Mouse (Mus musculus): ENCODE results near the gene Gm10491. TPM values are rescaled to one million over a fixed set of nuclear protein-coding genes. Genes with fewer than 3 reads are reported as not detected.

Gene Gm10491
- polyA plus RNA-seq, 1 experiment from 2014 or later, result not detected

DNA sequence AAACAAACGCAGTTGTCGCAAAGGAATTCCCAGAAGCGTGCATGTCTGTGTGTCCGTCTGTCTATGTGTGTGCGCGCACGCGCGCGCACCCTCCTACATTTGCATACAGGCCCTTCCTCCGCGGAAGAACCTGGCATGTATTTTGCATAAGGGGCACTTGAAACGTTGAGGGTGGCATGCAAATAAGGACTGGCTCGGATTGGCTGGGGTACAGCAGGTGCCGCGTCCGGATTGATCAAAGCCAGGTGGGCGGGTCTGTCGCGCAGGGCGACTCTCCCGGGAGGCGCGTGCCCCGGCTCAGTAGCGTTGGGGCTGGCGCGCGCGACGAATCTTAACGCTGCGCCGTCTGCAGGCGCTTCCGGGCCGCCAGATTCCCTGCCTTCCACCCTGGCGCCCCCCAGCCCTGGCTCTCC lies 29.6 kb downstream of the Gm10491 start, which contains the start of gene Pim2:
Gene Pim2 (plus strand): TSS at position 256 of the 413 bp plus-strand sequence.
- H3K4me1 ChIP-seq (replicated peaks), result peaks cover 19% of the 10 kb centered on the region
- 27% methylated on average over 37 of the region's 38 CpGs for WGBS
- no peaks in the 10 kb centered on the region for H3K9me3 ChIP-seq
- ATAC-seq (ENCODE audit: low FRiP score), result peak; percentile 92
- peaks cover 19% of the 10 kb centered on the region for H3K36me3 ChIP-seq
- peak within 1 kb of the TSS; percentile 71 for H3K4me2 ChIP-seq
- peak within 1 kb of the TSS; percentile 76 for H3K27ac ChIP-seq
- no peaks in the 10 kb centered on the region for H3K27me3 ChIP-seq
- peak within 1 kb of the TSS; percentile 72 for H3K9ac ChIP-seq
- H3K4me3 ChIP-seq, result peak within 1 kb of the TSS; percentile 50

- H3K9me3 ChIP-seq, result no peaks in the 10 kb centered on the region
- H3K27me3 ChIP-seq, result no peaks in the 10 kb centered on the region
- H3K9ac ChIP-seq, result no peak overlapping the region
- H3K4me3 ChIP-seq, result no peak overlapping the region
- 42% methylated on average over 3 of the region's 3 CpGs for WGBS
- peaks cover 31% of the 10 kb centered on the region for H3K36me3 ChIP-seq
- no peak for ATAC-seq (ENCODE audit: low FRiP score)
- H3K27ac ChIP-seq, result no peak overlapping the region
- H3K4me1 ChIP-seq (replicated peaks), result no peaks in the 10 kb centered on the region
- H3K4me2 ChIP-seq, result no peak overlapping the region
Measured at GRCm38 (mm10) chrX:7869826-7870225, 37.8 kb downstream of the Gm10491 start.

- 41% methylated on average over 2 of the region's 2 CpGs for WGBS
- Histone ChIP-seq H3K9ac (no peak overlapping the region), H3K9me3 (no peaks in the 10 kb centered on the region), H3K27me3 (no peaks in the 10 kb centered on the region), H3K27ac (no peak overlapping the region), H3K36me3 (peaks cover 21% of the 10 kb centered on the region), H3K4me1 (replicated peaks) (no peaks in the 10 kb centered on the region), H3K4me3 (no peak overlapping the region), H3K4me2 (no peak overlapping the region)
- ATAC-seq (ENCODE audit: low FRiP score), result no peak
Measured at GRCm38 (mm10) chrX:7868506-7868905, 39.1 kb downstream of the Gm10491 start.

- no peak overlapping the region for H3K4me3 ChIP-seq
- no peaks in the 10 kb centered on the region for H3K27me3 ChIP-seq
- H3K4me2 ChIP-seq, result no peak overlapping the region
- H3K9me3 ChIP-seq, result no peaks in the 10 kb centered on the region
- no peak overlapping the region for H3K9ac ChIP-seq
- 100% methylated on average over 1 of the region's 1 CpGs for WGBS
- H3K4me1 ChIP-seq (replicated peaks), result no peaks in the 10 kb centered on the region
- no peak overlapping the region for H3K27ac ChIP-seq
- no peak for ATAC-seq (ENCODE audit: low FRiP score)
- H3K36me3 ChIP-seq, result peaks cover 8% of the 10 kb centered on the region
Measured at GRCm38 (mm10) chrX:7867141-7867540, 40.5 kb downstream of the Gm10491 start.

- peaks cover 7% of the 10 kb centered on the region for H3K36me3 ChIP-seq
- 70% methylated on average over 2 of the region's 2 CpGs for WGBS
Measured at GRCm38 (mm10) chrX:7865786-7866185, 41.8 kb downstream of the Gm10491 start.

DNA sequence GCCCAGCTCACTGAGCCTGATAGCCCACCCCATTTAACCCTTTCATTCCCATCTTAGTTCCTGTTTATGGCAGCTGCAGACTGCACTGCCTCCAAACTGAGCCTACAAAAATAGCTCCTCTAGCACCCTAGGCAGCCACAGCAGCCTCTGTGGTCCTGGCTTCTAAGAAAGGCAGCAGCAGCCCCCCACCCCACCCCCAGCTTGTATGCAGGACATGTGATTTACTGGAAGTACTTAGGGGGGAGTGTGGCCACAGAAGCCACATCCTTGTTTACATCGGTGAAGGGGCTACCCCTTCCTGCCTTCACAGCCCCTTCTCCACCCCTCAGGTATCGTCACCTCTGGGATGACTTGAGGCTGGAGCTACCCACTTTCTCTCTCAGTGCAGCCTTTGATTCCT lies 42.3 kb downstream of the Gm10491 start:
- H3K9me3 ChIP-seq, result no peaks in the 10 kb centered on the region
- no peak for ATAC-seq (ENCODE audit: low FRiP score)
- H3K4me1 ChIP-seq (replicated peaks), result no peaks in the 10 kb centered on the region
- no peaks in the 10 kb centered on the region for H3K27me3 ChIP-seq
- no peak overlapping the region for H3K27ac ChIP-seq
- H3K4me2 ChIP-seq, result no peak overlapping the region
- 66% methylated on average over 2 of the region's 2 CpGs for WGBS
- peaks cover 7% of the 10 kb centered on the region for H3K36me3 ChIP-seq
- H3K4me3 ChIP-seq, result no peak overlapping the region
- no peak overlapping the region for H3K9ac ChIP-seq

More at GRCm38 (mm10) chrX:7865786-7866185, 41.8 kb downstream of the Gm10491 start:
- Histone ChIP-seq H3K27ac (no peak overlapping the region), H3K4me3 (no peak overlapping the region), H3K9me3 (no peaks in the 10 kb centered on the region), H3K4me1 (replicated peaks) (no peaks in the 10 kb centered on the region), H3K9ac (no peak overlapping the region), H3K4me2 (no peak overlapping the region), H3K27me3 (no peaks in the 10 kb centered on the region)
- ATAC-seq (ENCODE audit: low FRiP score), result no peak

DNA sequence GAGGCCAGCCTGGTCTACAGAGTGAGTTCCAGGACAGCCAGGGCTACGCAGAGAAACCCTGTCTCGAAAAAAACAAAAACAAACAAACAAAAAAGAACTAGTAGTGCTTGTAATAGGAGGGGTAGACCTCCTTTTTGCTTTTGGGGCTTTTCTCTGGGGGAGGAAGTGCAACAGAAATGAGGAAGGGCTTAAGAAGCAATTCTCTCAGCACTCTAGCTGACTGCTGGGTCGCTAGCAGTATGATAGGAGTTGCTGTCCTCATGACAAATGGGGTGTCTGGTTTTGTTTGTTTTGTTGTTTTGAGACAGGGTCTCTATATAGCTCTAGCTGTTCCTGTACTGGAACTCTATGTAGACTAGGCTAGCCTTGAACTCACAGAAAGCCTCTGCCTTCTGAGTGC lies 43.1 kb downstream of the Gm10491 start:
- H3K4me2 ChIP-seq, result no peak overlapping the region
- WGBS, result 79% methylated on average over 3 of the region's 3 CpGs

DNA sequence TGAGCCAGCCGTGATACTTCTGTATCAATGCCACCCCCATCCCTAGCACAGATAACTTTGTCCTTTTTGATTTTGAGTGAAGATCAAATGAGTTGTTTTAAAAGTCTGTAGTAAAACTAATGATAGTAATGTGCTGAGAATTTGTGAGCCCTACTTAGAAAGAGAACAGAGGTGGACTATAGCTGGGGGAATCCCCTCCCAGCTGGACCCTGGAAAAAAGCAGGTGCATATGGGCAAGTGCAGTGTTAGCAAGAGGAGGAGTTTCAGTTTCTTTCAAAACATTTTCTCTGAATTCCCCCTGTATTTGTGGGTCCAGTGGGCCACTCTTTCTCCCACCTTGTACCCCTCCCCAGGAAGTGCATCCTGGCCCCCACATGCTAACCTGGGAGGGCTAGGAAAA lies 44.5 kb downstream of the Gm10491 start:
- ATAC-seq (ENCODE audit: low FRiP score), result no peak
- Histone ChIP-seq H3K4me2 (no peak overlapping the region), H3K27ac (no peak overlapping the region), H3K36me3 (peaks cover 14% of the 10 kb centered on the region), H3K27me3 (no peaks in the 10 kb centered on the region), H3K9ac (no peak overlapping the region), H3K9me3 (no peaks in the 10 kb centered on the region), H3K4me1 (replicated peaks) (no peaks in the 10 kb centered on the region), H3K4me3 (no peak overlapping the region)
- 74% methylated on average over 1 of the region's 1 CpGs for WGBS

More for the DNA sequence above, 43.1 kb downstream of the Gm10491 start:
- Histone ChIP-seq H3K9ac (no peak overlapping the region), H3K4me3 (no peak overlapping the region), H3K9me3 (no peaks in the 10 kb centered on the region), H3K27me3 (no peaks in the 10 kb centered on the region), H3K4me1 (replicated peaks) (no peaks in the 10 kb centered on the region), H3K27ac (no peak overlapping the region), H3K36me3 (peaks cover 11% of the 10 kb centered on the region)
- no peak for ATAC-seq (ENCODE audit: low FRiP score)

- ATAC-seq (ENCODE audit: low FRiP score), result no peak
- no peak overlapping the region for H3K4me2 ChIP-seq
- 84% methylated on average over 3 of the region's 3 CpGs for WGBS
Measured at GRCm38 (mm10) chrX:7859191-7859753, 48.4 kb downstream of the Gm10491 start.

More at GRCm38 (mm10) chrX:7859191-7859753, 48.4 kb downstream of the Gm10491 start:
- Histone ChIP-seq H3K4me3 (no peak overlapping the region), H3K36me3 (peaks cover 10% of the 10 kb centered on the region), H3K9ac (no peak overlapping the region), H3K27ac (no peak overlapping the region), H3K4me1 (replicated peaks) (no peaks in the 10 kb centered on the region), H3K27me3 (no peaks in the 10 kb centered on the region), H3K9me3 (no peaks in the 10 kb centered on the region)

Other genes with a start within 250 kb of the Gm10491 start
- 23.8 and 25.1 TPM in 2 replicates for gene Plp2, start 236.4 kb downstream of the Gm10491 start, polyA plus RNA-seq (2015; fragmentation: Nextera tagmentation; extraction: Ambion mirVana)
- 0.09 TPM in 1 of 2 replicates, not detected in the other for gene Magix, start 226.6 kb downstream of the Gm10491 start, polyA plus RNA-seq (2015; fragmentation: Nextera tagmentation; extraction: Ambion mirVana)
- 43.0 and 46.3 TPM in 2 replicates for gene Gpkow, start 210.7 kb downstream of the Gm10491 start, polyA plus RNA-seq (2015; fragmentation: Nextera tagmentation; extraction: Ambion mirVana)
- 32.2 and 32.4 TPM in 2 replicates for gene Wdr45, start 193.5 kb downstream of the Gm10491 start, polyA plus RNA-seq (2015; fragmentation: Nextera tagmentation; extraction: Ambion mirVana)
- gene Gm45208, start 185.6 kb downstream of the Gm10491 start, polyA plus RNA-seq (2015; fragmentation: Nextera tagmentation; extraction: Ambion mirVana), result 0.60 TPM in 1 of 2 replicates, not detected in the other
- gene Praf2, start 179.4 kb downstream of the Gm10491 start, polyA plus RNA-seq (2015; fragmentation: Nextera tagmentation; extraction: Ambion mirVana), result 113 TPM in 2 replicates
- 53.9 and 55.5 TPM in 2 replicates for gene Ccdc120, start 156.9 kb downstream of the Gm10491 start, polyA plus RNA-seq (2015; fragmentation: Nextera tagmentation; extraction: Ambion mirVana)
- gene Tfe3, start 145.3 kb downstream of the Gm10491 start, polyA plus RNA-seq (2015; fragmentation: Nextera tagmentation; extraction: Ambion mirVana), result 24.8 and 25.5 TPM in 2 replicates
- gene Gripap1, start 118.1 kb downstream of the Gm10491 start, polyA plus RNA-seq (2015; fragmentation: Nextera tagmentation; extraction: Ambion mirVana), result 73.9 and 77.7 TPM in 2 replicates
- 2.5 and 3.0 TPM in 2 replicates for gene Kcnd1, start 85.5 kb downstream of the Gm10491 start, polyA plus RNA-seq (2015; fragmentation: Nextera tagmentation; extraction: Ambion mirVana)
- gene Otud5, start 66.5 kb downstream of the Gm10491 start, polyA plus RNA-seq (2015; fragmentation: Nextera tagmentation; extraction: Ambion mirVana), result 44.2 and 48.3 TPM in 2 replicates
- 16.0 and 18.7 TPM in 2 replicates for gene Pim2, start 29.6 kb downstream of the Gm10491 start, polyA plus RNA-seq (2015; fragmentation: Nextera tagmentation; extraction: Ambion mirVana)
- gene Slc35a2, start 23.8 kb downstream of the Gm10491 start, polyA plus RNA-seq (2015; fragmentation: Nextera tagmentation; extraction: Ambion mirVana), result 40.9 and 42.3 TPM in 2 replicates
- 214 and 222 TPM in 2 replicates for gene Pqbp1, start 8.6 kb downstream of the Gm10491 start, polyA plus RNA-seq (2015; fragmentation: Nextera tagmentation; extraction: Ambion mirVana)
- gene Timm17b, start 8.5 kb downstream of the Gm10491 start, polyA plus RNA-seq (2015; fragmentation: Nextera tagmentation; extraction: Ambion mirVana), result 159 and 162 TPM in 2 replicates
- not detected in 2 replicates for gene Gm10490, start 1.7 kb upstream of the Gm10491 start, polyA plus RNA-seq (2015; fragmentation: Nextera tagmentation; extraction: Ambion mirVana)
- gene Pcsk1n, start 12.0 kb upstream of the Gm10491 start, polyA plus RNA-seq (2015; fragmentation: Nextera tagmentation; extraction: Ambion mirVana), result 223 and 225 TPM in 2 replicates
- gene Eras, start 20.8 kb upstream of the Gm10491 start, polyA plus RNA-seq (2015; fragmentation: Nextera tagmentation; extraction: Ambion mirVana), result 0.16 TPM in 1 of 2 replicates, not detected in the other
- 65.1 and 66.1 TPM in 2 replicates for gene Hdac6, start 40.1 kb upstream of the Gm10491 start, polyA plus RNA-seq (2015; fragmentation: Nextera tagmentation; extraction: Ambion mirVana)
- gene Gata1, start 70.2 kb upstream of the Gm10491 start, polyA plus RNA-seq (2015; fragmentation: Nextera tagmentation; extraction: Ambion mirVana), result 0.23 and 0.29 TPM in 2 replicates
- 0.31 and 0.53 TPM in 2 replicates for gene Glod5, start 110.7 kb upstream of the Gm10491 start, polyA plus RNA-seq (2015; fragmentation: Nextera tagmentation; extraction: Ambion mirVana)
- 39.9 and 40.8 TPM in 2 replicates for gene Suv39h1, start 166.9 kb upstream of the Gm10491 start, polyA plus RNA-seq (2015; fragmentation: Nextera tagmentation; extraction: Ambion mirVana)
- gene Was, start 182.7 kb upstream of the Gm10491 start, polyA plus RNA-seq (2015; fragmentation: Nextera tagmentation; extraction: Ambion mirVana), result 0.12 and 0.18 TPM in 2 replicates
- gene Wdr13, start 225.1 kb upstream of the Gm10491 start, polyA plus RNA-seq (2015; fragmentation: Nextera tagmentation; extraction: Ambion mirVana), result 58.5 and 60.9 TPM in 2 replicates
- gene Rbm3, start 238.0 kb upstream of the Gm10491 start, polyA plus RNA-seq (2015; fragmentation: Nextera tagmentation; extraction: Ambion mirVana), result 336 and 358 TPM in 2 replicates